Comparison of ENCODE assay signal across 12 mouse cellular contexts in genomic region chr11:104435753-104436152, GRCm38 (mm10).
"Had no signal": no experiment of that assay in that cellular context is flagged by ENCODE, and none has a peak within 500 bp of the region (broad histone marks: within the 10 kb centered on the region; RNA-seq: fewer than 3 reads in every experiment).

No protein-coding gene starts in this region.

- H3K27me3 ChIP-seq: intestine, embryonic 15.5 days; limb, embryonic 13.5 days; midbrain, embryonic 15.5 days; neural tube, embryonic 13.5 days had no signal

- H3K4me3 ChIP-seq: intestine, embryonic 15.5 days; layer of hippocampus, adult 2 months; limb, embryonic 13.5 days; midbrain, embryonic 10.5 days; midbrain, embryonic 15.5 days; neural tube, embryonic 13.5 days had no signal

- H3K9ac ChIP-seq: intestine, embryonic 15.5 days; limb, embryonic 13.5 days; midbrain, embryonic 15.5 days; neural tube, embryonic 13.5 days had no signal

- ATAC-seq: intestine, embryonic 15.5 days; midbrain, embryonic 15.5 days had no signal

- H3K9me3 ChIP-seq: intestine, embryonic 15.5 days; limb, embryonic 13.5 days; midbrain, embryonic 10.5 days; midbrain, embryonic 15.5 days; neural tube, embryonic 13.5 days had no signal

- H3K4me2 ChIP-seq: intestine, embryonic 15.5 days; limb, embryonic 13.5 days; midbrain, embryonic 15.5 days; neural tube, embryonic 13.5 days had no signal

- H3K27ac ChIP-seq: intestine, embryonic 15.5 days; layer of hippocampus, adult 2 months; limb, embryonic 13.5 days; midbrain, embryonic 10.5 days; midbrain, embryonic 15.5 days; neural tube, embryonic 13.5 days had no signal

- DNase-seq: kidney, adult 18-20 months; kidney, postnatal 4 days; left cerebral cortex, postnatal 4 days; lung, adult 18-20 months; retina, postnatal 1 day; thymus, postnatal 36 days had no signal

- H3K36me3 ChIP-seq: intestine, embryonic 15.5 days; limb, embryonic 13.5 days; midbrain, embryonic 15.5 days; neural tube, embryonic 13.5 days had no signal
